Mouse (Mus musculus) adrenal gland, postnatal 10 days (tissue): ENCODE results near the gene Acsl3. TPM values are rescaled to one million over a fixed set of nuclear protein-coding genes. Genes with fewer than 3 reads are reported as not detected.

Experiments
- DNase-seq: peaks from one replicate; pipeline ENCODE4 v3.0.0; 2021; ENCODE audit warnings: mixed read lengths
- total RNA-seq, 2 experiments: library from RNA; stranded (reverse); gene quantifications; 2 replicates each; pipeline ENCODE4 v1.2.3; 2021

The Acsl3 gene
- total RNA-seq, 2 experiments from 2014 or later: 14.7 to 19.8 TPM

DNA sequence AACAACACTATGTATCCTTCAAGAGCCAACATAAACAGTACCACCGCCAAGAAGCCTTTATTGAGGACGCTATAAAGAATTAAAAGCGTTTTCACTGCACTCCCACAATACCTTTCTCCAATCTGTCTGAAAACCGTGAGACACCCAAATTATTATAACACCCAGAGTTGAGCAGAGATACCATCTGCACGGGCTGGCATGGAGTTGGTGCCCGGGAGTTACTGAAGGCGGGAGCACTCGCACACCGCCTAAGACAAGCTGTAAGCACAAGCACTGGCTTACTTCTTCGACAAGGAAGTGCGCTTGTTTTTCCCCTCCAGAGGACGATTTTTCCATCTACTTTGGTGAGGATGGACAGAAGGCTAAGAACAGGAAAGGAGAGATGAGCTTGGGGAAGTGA, 84.6 kb downstream of the Acsl3 start:
- no peak for DNase-seq

DNA sequence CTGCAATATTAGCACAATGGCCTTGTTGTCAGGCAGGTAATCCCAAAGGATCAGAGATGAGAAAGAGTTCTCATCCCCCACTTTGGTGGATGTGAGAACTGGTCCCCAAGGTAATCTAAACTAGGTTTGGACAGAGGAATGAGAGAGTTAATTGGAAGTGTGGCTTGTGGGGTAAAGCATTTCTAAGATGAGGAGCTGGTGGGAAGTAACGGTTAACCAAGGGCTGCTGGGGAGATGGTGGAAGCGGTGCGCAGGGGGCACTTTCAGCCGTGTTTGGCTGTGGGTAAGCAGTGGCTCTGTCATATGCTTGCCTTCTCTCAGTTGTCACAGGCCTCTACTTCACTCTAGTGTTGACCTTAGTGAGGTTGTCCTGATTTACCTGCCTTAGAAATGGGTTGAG, 85.7 kb downstream of the Acsl3 start:
- no peak for DNase-seq

DNA sequence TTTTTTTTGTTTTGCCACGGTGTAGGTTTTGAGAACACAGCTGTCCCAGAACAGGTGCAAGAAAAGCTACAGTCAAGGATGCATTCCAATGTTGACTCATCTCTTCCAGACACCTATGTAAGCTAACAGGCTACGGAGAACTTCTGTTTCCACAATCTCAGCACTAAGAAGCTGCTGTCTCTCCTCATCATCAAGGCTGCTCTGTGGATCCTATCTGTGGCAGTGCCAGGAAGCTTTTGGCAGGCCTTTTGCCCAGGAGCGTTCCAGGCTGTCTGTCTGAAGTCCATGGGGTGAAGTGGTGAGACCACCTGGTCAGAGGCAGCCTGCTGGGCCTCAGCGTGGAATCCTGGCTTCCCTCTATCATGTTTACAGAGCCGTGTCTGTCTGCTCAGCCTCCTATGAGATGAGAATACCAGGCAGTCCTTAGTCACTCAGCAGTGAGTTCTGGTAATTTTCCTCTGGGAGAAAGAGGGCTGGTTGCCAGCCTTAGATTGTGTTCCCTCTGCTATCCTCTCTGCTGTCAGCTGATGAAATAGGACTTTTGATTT, 87.7 kb downstream of the Acsl3 start:
- DNase-seq: peak; percentile 75

Other genes starting within 250 kb of the Acsl3 start
- 10 to 100 TPM; 58.7 to 60.2 TPM for gene Farsb, start 168.9 kb upstream of the Acsl3 start, total RNA-seq
- gene Mogat1, start 146.8 kb upstream of the Acsl3 start, total RNA-seq: 1 to 10 TPM; 1.8 to 2.4 TPM
- gene BC035947, start 145.7 kb upstream of the Acsl3 start, total RNA-seq: under 1 TPM; 0.33 to 0.36 TPM
- gene Utp14b, start 213 bp downstream of the Acsl3 start, total RNA-seq: 1 to 10 TPM; 3.7 to 4.4 TPM
- gene Kcne4, start 158.9 kb downstream of the Acsl3 start, total RNA-seq: 1 to 10 TPM; 4.3 to 7.0 TPM